Mouse (Mus musculus): ENCODE data around the gene Elovl3. TPM values are rescaled to one million over a fixed set of nuclear protein-coding genes. Genes with fewer than 3 reads are reported as not detected.
"Not testable (repeated sequence)": the region's sequence is repeated elsewhere in the genome, so short reads cannot be mapped to it uniquely, and the experiment has no call there.

Gene Elovl3
- polyA plus RNA-seq, 1 experiment from 2014 or later = 0.13 TPM

- Histone ChIP-seq H3K4me2 (peak overlapping the region; percentile 98), H3K4me1 (replicated peaks) (peaks cover 35% of the 10 kb centered on the region), H3K9ac (peak overlapping the region; percentile 37), H3K27me3 (peaks cover 100% of the 10 kb centered on the region), H3K9me3 (replicated peaks) (no peaks in the 10 kb centered on the region), H3K27ac (replicated peaks) (no peak overlapping the region), H3K4me3 (replicated peaks) (peak overlapping the region; percentile 58), H3K36me3 (replicated peaks) (no peaks in the 10 kb centered on the region)
- peak; percentile 44 for ATAC-seq (ENCODE audit: insufficient read depth)
- under 1% methylated on average over 78 of the region's 79 CpGs for WGBS (ENCODE audit: insufficient replicate concordance)
Observed at GRCm38 (mm10) chr19:46135789-46136638, 4.3 kb downstream of the Elovl3 start.

DNA sequence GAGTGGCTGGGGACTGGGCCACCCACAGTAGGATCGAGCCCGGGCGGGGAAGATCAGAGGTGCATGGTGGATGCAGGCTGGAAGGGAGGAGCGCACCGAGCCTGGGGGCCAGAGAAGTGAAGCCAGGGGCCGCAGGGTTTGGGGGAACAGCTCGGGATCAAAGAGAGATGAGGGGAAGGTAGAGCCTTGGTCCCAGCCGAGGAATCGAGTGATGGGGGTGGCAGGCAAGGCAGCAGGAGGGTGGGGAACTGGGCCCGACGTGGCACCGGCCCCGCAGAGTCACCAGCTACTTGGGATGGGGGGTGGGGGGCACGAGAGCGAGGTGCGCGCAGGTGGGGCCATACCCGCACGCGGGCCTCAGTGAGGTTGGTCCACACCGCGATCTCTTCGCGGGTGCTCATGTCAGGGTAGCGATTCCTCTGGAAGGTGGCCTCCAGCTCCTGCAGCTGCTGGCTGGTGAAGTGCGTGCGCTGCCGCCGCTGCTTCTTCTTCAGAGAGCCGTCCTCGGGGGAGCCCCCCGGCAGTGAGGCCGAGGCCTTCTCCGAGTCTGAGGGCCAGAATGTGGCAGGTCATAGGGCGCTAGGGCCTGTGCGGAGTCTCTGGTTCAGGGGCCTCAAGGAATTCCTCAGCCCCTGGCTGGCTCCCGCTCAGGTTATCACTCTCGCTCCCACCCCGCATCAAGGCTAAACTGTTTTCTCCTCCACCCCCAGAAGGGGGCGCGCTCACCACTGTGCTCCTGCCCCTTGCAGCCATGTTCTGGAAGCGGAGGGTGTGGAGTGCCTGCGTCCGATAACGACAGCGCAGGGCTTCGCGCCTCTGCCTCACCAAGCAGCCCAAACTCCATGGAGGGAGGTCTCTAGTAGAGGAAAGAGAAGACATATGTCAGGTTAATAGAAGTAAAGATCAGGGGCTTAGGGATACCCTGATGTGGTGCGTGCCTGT is 5.2 kb downstream of the Elovl3 start:
- Histone ChIP-seq H3K36me3 (replicated peaks) (no peaks in the 10 kb centered on the region), H3K27ac (replicated peaks) (no peak overlapping the region), H3K4me1 (replicated peaks) (peaks cover 31% of the 10 kb centered on the region), H3K4me2 (peak overlapping the region; percentile 98), H3K27me3 (peaks cover 100% of the 10 kb centered on the region), H3K4me3 (replicated peaks) (peak overlapping the region; percentile 58), H3K9ac (peak overlapping the region; percentile 37; the same call in 1 of the 2 replicates), H3K9me3 (replicated peaks) (no peaks in the 10 kb centered on the region)
- 2% methylated on average over 49 of the region's 49 CpGs for WGBS (ENCODE audit: insufficient replicate concordance)
- ATAC-seq (ENCODE audit: insufficient read depth) = peak; percentile 69

- no peak overlapping the region for H3K4me3 ChIP-seq (replicated peaks)
- no peak overlapping the region for H3K9ac ChIP-seq
- H3K27ac ChIP-seq (replicated peaks) = no peak overlapping the region
- no peak overlapping the region for H3K4me2 ChIP-seq
- ATAC-seq (ENCODE audit: insufficient read depth) = no peak
- H3K36me3 ChIP-seq (replicated peaks) = no peaks in the 10 kb centered on the region
- WGBS (ENCODE audit: insufficient replicate concordance) = 55% methylated on average over 2 of the region's 2 CpGs
- peaks cover 100% of the 10 kb centered on the region for H3K27me3 ChIP-seq
- H3K9me3 ChIP-seq (replicated peaks) = no peaks in the 10 kb centered on the region
- peaks cover 27% of the 10 kb centered on the region for H3K4me1 ChIP-seq (replicated peaks)
Observed at GRCm38 (mm10) chr19:46140324-46140723, 8.6 kb downstream of the Elovl3 start.

DNA sequence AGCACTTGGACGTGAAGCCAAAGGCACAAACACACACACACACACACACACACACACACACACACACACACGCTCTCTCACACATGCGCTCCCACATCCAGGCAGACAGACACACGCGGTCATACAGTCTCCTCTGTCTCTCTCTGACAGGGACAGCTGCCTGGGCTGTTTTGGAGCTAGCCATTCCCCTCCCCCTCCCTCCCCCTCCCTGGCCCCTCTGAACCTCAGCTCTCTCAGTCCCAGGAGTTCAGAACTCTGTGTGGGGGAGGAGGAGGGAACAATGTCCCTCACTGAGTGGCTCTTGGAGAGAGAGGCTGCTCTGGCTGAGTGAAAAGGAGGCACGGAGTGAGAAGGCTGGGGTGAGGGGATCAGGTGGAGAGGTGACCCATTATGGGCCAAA is 9.4 kb downstream of the Elovl3 start:
- peaks cover 20% of the 10 kb centered on the region for H3K4me1 ChIP-seq (replicated peaks)
- WGBS (ENCODE audit: insufficient replicate concordance) = 38% methylated on average over 6 of the region's 6 CpGs
- H3K9me3 ChIP-seq (replicated peaks) = no peaks in the 10 kb centered on the region
- no peak overlapping the region for H3K4me3 ChIP-seq (replicated peaks)
- H3K9ac ChIP-seq = no peak overlapping the region
- no peak overlapping the region for H3K4me2 ChIP-seq
- H3K27me3 ChIP-seq = peaks cover 100% of the 10 kb centered on the region
- no peak for ATAC-seq (ENCODE audit: insufficient read depth)
- no peak overlapping the region for H3K27ac ChIP-seq (replicated peaks)
- H3K36me3 ChIP-seq (replicated peaks) = no peaks in the 10 kb centered on the region

- 2% methylated on average over 47 of the region's 47 CpGs for WGBS (ENCODE audit: insufficient replicate concordance)
- no peaks in the 10 kb centered on the region for H3K36me3 ChIP-seq (replicated peaks)
- no peak within 1 kb of the TSS for H3K27ac ChIP-seq (replicated peaks)
- no peaks in the 10 kb centered on the region for H3K9me3 ChIP-seq (replicated peaks)
- peak within 1 kb of the TSS; percentile 79 for H3K4me2 ChIP-seq
- peaks cover 90% of the 10 kb centered on the region for H3K27me3 ChIP-seq
- peak within 1 kb of the TSS; percentile 21; the same call in 1 of the 2 replicates for H3K9ac ChIP-seq
- no peak for ATAC-seq (ENCODE audit: insufficient read depth)
- H3K4me3 ChIP-seq (replicated peaks) = peak within 1 kb of the TSS; percentile 55
- peaks cover 24% of the 10 kb centered on the region for H3K4me1 ChIP-seq (replicated peaks)
Observed at GRCm38 (mm10) chr19:46147511-46148371, 16.0 kb downstream of the Elovl3 start, which contains the start of gene Pitx3. Gene Pitx3, minus strand, starts transcription at chr19:46148326.

DNA sequence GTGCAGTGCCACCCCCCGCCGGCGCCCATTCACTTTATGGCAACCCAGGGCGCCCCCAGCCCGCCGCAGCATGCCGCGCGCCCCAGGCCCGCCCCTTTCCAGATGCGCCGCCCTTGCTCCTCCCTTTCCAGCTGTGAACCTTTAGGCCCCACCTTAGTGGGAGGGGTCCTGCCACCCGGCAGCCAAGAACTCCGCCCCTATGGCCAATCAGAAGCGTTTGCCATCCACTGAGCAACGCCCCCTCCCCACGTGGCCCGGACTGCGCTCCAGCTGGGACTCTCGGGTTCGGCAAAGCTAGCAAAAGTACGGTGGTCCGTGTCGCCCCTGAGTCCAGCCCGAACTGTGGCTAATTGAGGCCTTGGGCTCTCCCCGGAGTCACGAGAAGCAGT is 16.7 kb downstream of the Elovl3 start:
- H3K36me3 ChIP-seq (replicated peaks) = no peaks in the 10 kb centered on the region
- peak overlapping the region; percentile 79 for H3K4me2 ChIP-seq
- H3K27me3 ChIP-seq = peaks cover 83% of the 10 kb centered on the region
- H3K4me3 ChIP-seq (replicated peaks) = peak overlapping the region; percentile 55
- H3K4me1 ChIP-seq (replicated peaks) = peaks cover 30% of the 10 kb centered on the region
- WGBS (ENCODE audit: insufficient replicate concordance) = under 1% methylated on average over 27 of the region's 27 CpGs
- no peak overlapping the region for H3K27ac ChIP-seq (replicated peaks)
- H3K9me3 ChIP-seq (replicated peaks) = no peaks in the 10 kb centered on the region
- peak; percentile 23 for ATAC-seq (ENCODE audit: insufficient read depth)
- peak overlapping the region; percentile 21; the same call in 1 of the 2 replicates for H3K9ac ChIP-seq

GRCm38 (mm10) chr19:46149091-46149490 is 17.4 kb downstream of the Elovl3 start:
- no peaks in the 10 kb centered on the region for H3K9me3 ChIP-seq (replicated peaks)
- H3K4me1 ChIP-seq (replicated peaks) = peaks cover 37% of the 10 kb centered on the region
- peaks cover 76% of the 10 kb centered on the region for H3K27me3 ChIP-seq
- H3K4me2 ChIP-seq = peak overlapping the region; percentile 79
- H3K4me3 ChIP-seq (replicated peaks) = no peak overlapping the region; the same call in 1 of the 2 replicates
- ATAC-seq (ENCODE audit: insufficient read depth) = no peak
- H3K9ac ChIP-seq = no peak overlapping the region
- WGBS (ENCODE audit: insufficient replicate concordance) = 28% methylated on average over 12 of the region's 12 CpGs
- no peaks in the 10 kb centered on the region for H3K36me3 ChIP-seq (replicated peaks)
- H3K27ac ChIP-seq (replicated peaks) = no peak overlapping the region

DNA sequence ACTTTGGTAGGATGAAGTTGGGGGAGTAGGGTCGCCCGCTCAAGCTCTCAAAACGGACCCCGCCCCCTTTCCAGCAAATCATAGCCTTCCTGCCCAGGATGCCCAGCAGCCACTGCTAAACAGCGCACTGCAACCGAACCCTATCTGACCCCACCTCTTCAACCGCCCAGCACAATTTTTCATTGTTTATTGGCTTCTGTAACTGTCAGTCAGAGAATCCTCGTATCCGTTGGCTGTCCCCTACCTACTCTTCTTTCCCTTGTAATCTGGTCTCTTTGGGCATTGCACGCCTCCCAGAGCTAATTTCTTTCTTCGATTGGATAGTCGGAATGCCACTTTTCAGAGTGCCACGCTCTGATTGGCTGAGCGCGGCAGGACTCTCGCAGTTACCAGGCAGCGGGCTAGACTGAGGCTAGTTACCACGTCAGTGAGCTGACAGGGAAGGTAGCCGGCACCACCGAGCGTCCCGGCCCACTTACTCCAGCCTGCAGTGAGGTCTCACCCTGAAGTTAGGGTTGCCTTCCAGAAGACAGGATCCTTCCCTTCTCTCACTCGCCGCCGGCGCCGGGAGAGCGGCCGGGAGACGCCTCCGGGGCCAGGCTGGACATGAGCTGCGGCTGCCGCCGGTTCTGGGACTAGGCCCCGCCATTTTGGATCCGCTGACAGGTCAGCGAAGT is 20.6 kb downstream of the Elovl3 start, which contains the start of gene Gbf1:
TSS of gene Gbf1 (plus strand) at position 383 of the 677 bp plus-strand sequence.
- H3K4me2 ChIP-seq = peak within 1 kb of the TSS; percentile 86
- no peaks in the 10 kb centered on the region for H3K9me3 ChIP-seq (replicated peaks)
- under 1% methylated on average over 37 of the region's 37 CpGs for WGBS (ENCODE audit: insufficient replicate concordance)
- H3K9ac ChIP-seq = peak within 1 kb of the TSS; percentile 85
- H3K27me3 ChIP-seq = peaks cover 44% of the 10 kb centered on the region
- peak; percentile 95 for ATAC-seq (ENCODE audit: insufficient read depth)
- peak within 1 kb of the TSS; percentile 54; the same call in 1 of the 2 replicates for H3K27ac ChIP-seq (replicated peaks)
- peaks cover 42% of the 10 kb centered on the region for H3K4me1 ChIP-seq (replicated peaks)
- no peaks in the 10 kb centered on the region for H3K36me3 ChIP-seq (replicated peaks)
- H3K4me3 ChIP-seq (replicated peaks) = peak within 1 kb of the TSS; percentile 89

GRCm38 (mm10) chr19:46165950-46166349 is 34.3 kb downstream of the Elovl3 start:
- no peaks in the 10 kb centered on the region for H3K9me3 ChIP-seq (replicated peaks)
- 78% methylated on average over 3 of the region's 3 CpGs for WGBS (ENCODE audit: insufficient replicate concordance)
- no peak overlapping the region for H3K4me3 ChIP-seq (replicated peaks)
- ATAC-seq (ENCODE audit: insufficient read depth) = no peak
- H3K4me1 ChIP-seq (replicated peaks) = no peaks in the 10 kb centered on the region
- peaks cover 34% of the 10 kb centered on the region for H3K36me3 ChIP-seq (replicated peaks)
- no peak overlapping the region for H3K9ac ChIP-seq
- H3K27me3 ChIP-seq = no peaks in the 10 kb centered on the region
- H3K27ac ChIP-seq (replicated peaks) = no peak overlapping the region
- H3K4me2 ChIP-seq = no peak overlapping the region

DNA sequence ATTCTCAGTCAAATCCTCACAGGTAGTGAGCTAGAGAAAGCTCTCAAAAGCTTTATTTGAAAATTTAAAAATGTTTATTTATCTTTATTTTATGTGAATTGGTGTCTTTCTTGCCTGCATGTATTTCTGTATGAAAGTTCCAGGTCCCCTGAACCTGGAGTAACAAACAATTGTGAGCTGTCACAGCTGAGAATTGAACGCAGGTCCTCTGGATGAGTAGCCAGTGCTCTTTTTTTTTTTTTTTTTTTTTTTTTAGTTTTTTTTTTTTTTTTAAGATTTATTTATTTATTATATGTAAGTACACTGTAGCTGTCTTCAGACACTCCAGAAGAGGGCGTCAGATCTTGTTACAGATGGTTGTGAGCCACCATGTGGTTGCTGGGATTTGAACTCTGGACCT is 35.5 kb downstream of the Elovl3 start:
- not testable (repeated sequence) for H3K9me3 ChIP-seq (replicated peaks); H3K27me3 ChIP-seq; H3K4me2 ChIP-seq; ATAC-seq (ENCODE audit: insufficient read depth); H3K9ac ChIP-seq; H3K27ac ChIP-seq (replicated peaks); H3K4me3 ChIP-seq (replicated peaks); H3K4me1 ChIP-seq (replicated peaks)
- WGBS (ENCODE audit: insufficient replicate concordance) = 80% methylated on average over 2 of the region's 2 CpGs
- H3K36me3 ChIP-seq (replicated peaks) = peaks cover 39% of the 10 kb centered on the region
